11 mouse cellular contexts compared by ENCODE assay signal in the genomic region with DNA sequence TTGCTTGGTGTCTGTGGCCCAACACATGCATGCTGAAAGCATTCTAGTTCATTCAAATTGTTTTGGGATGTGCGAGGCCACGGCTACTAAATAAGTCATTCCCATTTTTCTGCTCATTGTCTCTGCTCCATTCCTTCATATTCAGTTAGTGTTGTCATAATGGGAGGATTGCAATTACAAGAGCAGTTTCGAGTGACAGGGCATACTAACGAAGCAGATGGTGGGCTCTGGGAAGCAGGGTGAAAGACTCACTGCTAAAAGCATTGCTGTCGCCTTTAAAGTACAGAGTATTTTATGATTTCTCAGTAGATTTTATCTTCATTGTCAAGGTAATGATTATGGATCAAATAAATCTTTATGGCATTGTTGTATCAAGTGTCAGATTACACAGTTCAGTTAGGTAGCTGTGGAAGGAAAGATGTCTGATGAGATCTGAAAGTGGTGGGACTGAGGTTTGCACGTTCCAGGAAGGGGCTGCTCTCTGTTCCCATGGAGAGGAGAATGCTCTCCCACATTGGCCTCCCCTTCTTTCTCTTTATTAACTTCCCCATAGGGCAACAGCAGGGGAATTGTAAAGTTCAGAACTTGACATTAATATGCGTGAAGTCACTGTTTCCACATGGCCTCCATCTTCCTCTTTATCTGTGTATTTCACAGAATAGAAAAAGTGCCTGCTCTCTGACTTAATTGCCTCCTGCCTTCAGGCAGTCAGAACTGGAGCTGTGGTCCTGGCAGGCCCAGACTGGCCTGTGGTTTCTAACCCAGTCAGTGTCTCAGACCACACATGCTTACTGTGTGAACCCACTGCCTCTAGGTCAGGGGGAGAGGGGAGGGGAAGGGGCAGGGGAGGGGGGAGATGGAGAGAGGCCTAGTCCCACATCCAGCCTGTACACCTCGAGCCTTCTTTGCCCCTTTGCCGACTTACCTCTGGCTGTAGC.
DNase-seq lines count a peak whose midpoint lies in the region; ATAC-seq and TF ChIP-seq lines count a peak whose summit lies in the region.
"Had no signal": no experiment of that assay in that cellular context is flagged by ENCODE, and none has a peak within 500 bp of the region (broad histone marks: within the 10 kb centered on the region; RNA-seq: fewer than 3 reads in every experiment).

No protein-coding gene starts in this region.

- H3K9ac ChIP-seq in midbrain, embryonic 16.5 days (ENCODE audit: low read depth, low read length) = no peak overlapping the region
- no peak overlapping the region for H3K9ac ChIP-seq in hindbrain, embryonic 16.5 days (ENCODE audit: low read depth, low read length)
- H3K9ac ChIP-seq in liver, postnatal 0 days (replicated peaks) = peak overlapping the region; percentile 63

- H3K4me1 ChIP-seq in midbrain, embryonic 10.5 days = peaks cover 24% of the 10 kb centered on the region
- peaks cover 8% of the 10 kb centered on the region; the same call in 1 of the 2 replicates for H3K4me1 ChIP-seq in midbrain, embryonic 16.5 days (ENCODE audit: control insufficient read depth, insufficient read depth, low read length)
- peaks cover 26% of the 10 kb centered on the region for H3K4me1 ChIP-seq in embryonic facial prominence, embryonic 10.5 days
- H3K4me1 ChIP-seq in hindbrain, embryonic 16.5 days (ENCODE audit: control insufficient read depth, insufficient read depth, low read depth, low read length) = no peaks in the 10 kb centered on the region; the same call in 1 of the 2 replicates
- H3K4me1 ChIP-seq in liver, postnatal 0 days (ENCODE audit: insufficient read depth) = peaks cover 9% of the 10 kb centered on the region

- TF ChIP-seq CTCF in liver, postnatal 0 days (IDR thresholded peaks at IDR 0.05; ENCODE audit: low read depth) = no peak

- peak; percentile 13 for DNase-seq in midbrain, embryonic 10.5 days (ENCODE audit: low spot score)
- DNase-seq in embryonic facial prominence, embryonic 10.5 days (ENCODE audit: low spot score) = peak; percentile 60
- DNase-seq in liver, postnatal 0 days = peak; percentile 16
- DNase-seq in retina, postnatal 1 day = no peak
- no peak for DNase-seq in cerebellum, postnatal 36 days
- DNase-seq: adrenal gland, postnatal 10 days; gastrocnemius, postnatal 36 days; left cerebral cortex, postnatal 4 days had no signal

- H3K4me3 ChIP-seq in midbrain, embryonic 10.5 days = no peak overlapping the region
- no peak overlapping the region for H3K4me3 ChIP-seq in midbrain, embryonic 16.5 days (ENCODE audit: low read depth, low read length)
- H3K4me3 ChIP-seq in embryonic facial prominence, embryonic 10.5 days = no peak overlapping the region
- H3K4me3 ChIP-seq in hindbrain, embryonic 16.5 days (ENCODE audit: low read length) = no peak overlapping the region
- 0 out of 2 replicates have a peak overlapping the region, but pooled peaks have one; percentile 10 for H3K4me3 ChIP-seq in liver, postnatal 0 days (ENCODE audit: low read depth, low read length)

- ATAC-seq in midbrain, embryonic 16.5 days = no peak
- peak; percentile 71 for ATAC-seq in hindbrain, embryonic 16.5 days
- ATAC-seq in liver, postnatal 0 days = peak; percentile 76
- ATAC-seq in megakaryocyte progenitor cell, adult 5-6 weeks (replicated peaks; ENCODE audit: poor library complexity) = no peak

- H3K27me3 ChIP-seq in midbrain, embryonic 10.5 days (ENCODE audit: low read depth, poor library complexity, severe bottlenecking) = no peaks in the 10 kb centered on the region
- no peaks in the 10 kb centered on the region for H3K27me3 ChIP-seq in midbrain, embryonic 16.5 days (ENCODE audit: control insufficient read depth, insufficient read depth, low read depth, low read length)
- no peaks in the 10 kb centered on the region for H3K27me3 ChIP-seq in embryonic facial prominence, embryonic 10.5 days (replicated peaks; ENCODE audit: low read depth, poor library complexity, severe bottlenecking)
- H3K27me3 ChIP-seq in hindbrain, embryonic 16.5 days (replicated peaks; ENCODE audit: control insufficient read depth, insufficient read depth, low read length) = no peaks in the 10 kb centered on the region
- H3K27me3 ChIP-seq in liver, postnatal 0 days (ENCODE audit: insufficient read depth, low read length) = no peaks in the 10 kb centered on the region

- no peak for TF ChIP-seq EP300 in liver, postnatal 0 days (IDR thresholded peaks at IDR 0.05; ENCODE audit: low read depth)

- no peak overlapping the region for H3K4me2 ChIP-seq in midbrain, embryonic 16.5 days (ENCODE audit: low read length)
- no peak overlapping the region for H3K4me2 ChIP-seq in hindbrain, embryonic 16.5 days (ENCODE audit: low read length)
- H3K4me2 ChIP-seq in liver, postnatal 0 days (ENCODE audit: low read depth, low read length) = peak overlapping the region; percentile 59

- H3K27ac ChIP-seq in midbrain, embryonic 10.5 days (replicated peaks) = peak overlapping the region; percentile 61; the same call in 1 of the 2 replicates
- H3K27ac ChIP-seq in midbrain, embryonic 16.5 days (ENCODE audit: low read length) = no peak overlapping the region
- H3K27ac ChIP-seq in embryonic facial prominence, embryonic 10.5 days (replicated peaks) = peak overlapping the region; percentile 74
- no peak overlapping the region for H3K27ac ChIP-seq in hindbrain, embryonic 16.5 days (ENCODE audit: low read depth, low read length)
- peak overlapping the region; percentile 85 for H3K27ac ChIP-seq in liver, postnatal 0 days (ENCODE audit: low read depth)

- 70% methylated on average over 9 of the region's 9 CpGs for WGBS in midbrain, embryonic 10.5 days
- 51% methylated on average over 9 of the region's 9 CpGs for WGBS in midbrain, embryonic 16.5 days
- 55% methylated on average over 9 of the region's 9 CpGs for WGBS in embryonic facial prominence, embryonic 10.5 days
- WGBS in hindbrain, embryonic 16.5 days = 35% methylated on average over 9 of the region's 9 CpGs
- WGBS in liver, postnatal 0 days (ENCODE audit: insufficient replicate concordance) = 59% methylated on average over 9 of the region's 9 CpGs

- H3K36me3 ChIP-seq in midbrain, embryonic 10.5 days = no peaks in the 10 kb centered on the region
- H3K36me3 ChIP-seq in midbrain, embryonic 16.5 days (ENCODE audit: control insufficient read depth, insufficient read depth, low read length) = no peaks in the 10 kb centered on the region
- H3K36me3 ChIP-seq in embryonic facial prominence, embryonic 10.5 days (replicated peaks) = no peaks in the 10 kb centered on the region
- no peaks in the 10 kb centered on the region for H3K36me3 ChIP-seq in hindbrain, embryonic 16.5 days (ENCODE audit: control insufficient read depth, insufficient read depth, low read length)
- H3K36me3 ChIP-seq in liver, postnatal 0 days (replicated peaks; ENCODE audit: insufficient read depth, low read length) = no peaks in the 10 kb centered on the region

- no peaks in the 10 kb centered on the region for H3K9me3 ChIP-seq in midbrain, embryonic 10.5 days (replicated peaks)
- H3K9me3 ChIP-seq in midbrain, embryonic 16.5 days (replicated peaks; ENCODE audit: control insufficient read depth, low read length, poor library complexity, severe bottlenecking) = no peaks in the 10 kb centered on the region
- H3K9me3 ChIP-seq in embryonic facial prominence, embryonic 10.5 days = no peaks in the 10 kb centered on the region
- H3K9me3 ChIP-seq in hindbrain, embryonic 16.5 days (ENCODE audit: control insufficient read depth, low read length) = no peaks in the 10 kb centered on the region
- no peaks in the 10 kb centered on the region for H3K9me3 ChIP-seq in liver, postnatal 0 days (ENCODE audit: low read length)

Comparison
In these comparisons a context has a peak if more than half of its experiments do, and no peak if none do; other contexts are left out.
1. H3K27ac ChIP-seq: peak in midbrain, embryonic 10.5 days (single experiment), embryonic facial prominence, embryonic 10.5 days (single experiment) and liver, postnatal 0 days (single experiment); none in midbrain, embryonic 16.5 days (single experiment) and hindbrain, embryonic 16.5 days (single experiment).
2. DNase-seq: peak in midbrain, embryonic 10.5 days (single experiment), embryonic facial prominence, embryonic 10.5 days (single experiment) and liver, postnatal 0 days (single experiment); none in retina, postnatal 1 day (single experiment) and cerebellum, postnatal 36 days (0 of 2).
3. ATAC-seq: peak in hindbrain, embryonic 16.5 days (single experiment) and liver, postnatal 0 days (single experiment); none in midbrain, embryonic 16.5 days (single experiment) and megakaryocyte progenitor cell, adult 5-6 weeks (single experiment).